Mouse (Mus musculus) liver, embryonic 18 days (tissue): Measurements from ENCODE around the gene Msgn1. TPM values are rescaled to one million over a fixed set of nuclear protein-coding genes. Genes with fewer than 3 reads are reported as not detected.

ENCODE experiments used
- polyA plus RNA-seq: library from polyadenylated mRNA; depleted of rRNA; stranded (reverse); fragments of >200 nt; gene quantifications from 2 replicates; pipeline ENCODE4 v1.2.3, GENCODE M21; 2012; rRNA removed

Msgn1 gene
- polyA plus RNA-seq = not detected in 2 replicates

DNA sequence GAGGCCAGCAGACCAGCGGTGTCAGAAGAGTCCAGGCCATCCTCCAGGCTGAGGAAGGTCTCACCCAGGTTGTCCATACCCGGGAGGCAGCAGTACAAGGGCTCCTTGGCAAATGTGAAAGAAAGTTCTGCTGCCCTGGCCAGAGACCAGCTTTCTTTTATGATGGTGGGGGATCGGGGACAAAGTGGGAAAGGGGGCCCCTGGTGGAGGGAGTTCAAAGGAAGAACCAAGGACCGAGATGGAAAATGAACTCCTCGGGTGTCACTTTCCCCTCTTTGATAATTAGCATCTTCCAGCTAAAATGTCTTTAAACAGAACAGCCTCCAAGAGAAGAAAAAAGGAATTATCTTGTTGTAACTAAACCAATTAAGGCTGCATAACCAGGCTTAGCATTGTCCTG, at the start of gene Msgn1:
Gene Msgn1, minus strand, starts transcription at position 101 of the 400 bp plus-strand sequence.

Other genes starting within 250 kb of the Msgn1 start
- 0.08 and 0.12 TPM in 2 replicates for gene Kcns3, start 57.9 kb downstream of the Msgn1 start, polyA plus RNA-seq
- 2.1 and 2.2 TPM in 2 replicates for gene Gen1, start 56.8 kb upstream of the Msgn1 start, polyA plus RNA-seq
- gene Smc6, start 56.9 kb upstream of the Msgn1 start, polyA plus RNA-seq = 12.6 and 14.6 TPM in 2 replicates
- gene Vsnl1, start 227.6 kb upstream of the Msgn1 start, polyA plus RNA-seq = 0.02 TPM in 2 replicates
- gene Rad51ap2, start 247.1 kb upstream of the Msgn1 start, polyA plus RNA-seq = not detected in 2 replicates